Mouse (Mus musculus): ENCODE results near the gene Chtop. TPM values are rescaled to one million over a fixed set of nuclear protein-coding genes. Genes with fewer than 3 reads are reported as not detected.

Gene Chtop
- polyA plus RNA-seq, 1 experiment from 2014 or later = 98.2 TPM

GRCm38 (mm10) chr3:90535446-90535845 is 26.1 kb upstream of the Chtop start:
- ATAC-seq (ENCODE audit: insufficient number of reproducible peaks, insufficient read depth, low FRiP score, low read depth) = no peak
- H3K9me3 ChIP-seq (ENCODE audit: control insufficient read depth, low read depth, low read length) = no peaks in the 10 kb centered on the region
- H3K9ac ChIP-seq (replicated peaks; ENCODE audit: low read depth, low read length) = no peak overlapping the region
- H3K4me1 ChIP-seq (ENCODE audit: control insufficient read depth, insufficient read depth, low read length) = peaks cover 6% of the 10 kb centered on the region; the same call in 1 of the 2 replicates
- H3K36me3 ChIP-seq (ENCODE audit: control insufficient read depth, insufficient read depth, low read length) = no peaks in the 10 kb centered on the region
- no peak overlapping the region for H3K27ac ChIP-seq (ENCODE audit: low read length)
- H3K4me2 ChIP-seq (replicated peaks; ENCODE audit: low read depth, low read length) = no peak overlapping the region
- 54% methylated on average over 1 of the region's 1 CpGs for WGBS
- H3K4me3 ChIP-seq (ENCODE audit: low read depth, low read length) = no peak overlapping the region
- H3K27me3 ChIP-seq (ENCODE audit: control insufficient read depth, insufficient read depth, low read length) = no peaks in the 10 kb centered on the region

DNA sequence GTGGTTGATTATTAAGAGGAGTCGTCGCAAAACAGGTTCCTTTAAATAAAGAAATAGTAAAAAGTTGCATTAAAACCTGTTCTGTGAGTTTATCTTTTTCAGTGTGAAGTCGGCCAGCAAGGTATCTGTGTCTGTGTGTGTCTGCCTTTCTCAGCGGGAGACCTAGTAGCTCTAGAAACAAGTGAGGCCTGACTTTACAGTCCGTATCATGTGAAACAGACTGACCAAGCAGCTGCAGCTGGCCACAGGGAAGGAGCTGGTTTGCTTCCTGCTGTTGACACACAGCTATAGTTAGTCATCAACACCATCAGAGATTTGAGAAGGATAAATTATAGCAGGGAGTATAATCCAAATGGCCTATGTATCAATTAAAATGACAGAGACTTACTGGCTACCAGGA is 22.4 kb upstream of the Chtop start:
- Histone ChIP-seq H3K9ac (replicated peaks; ENCODE audit: low read depth, low read length) (no peak overlapping the region), H3K4me2 (replicated peaks; ENCODE audit: low read depth, low read length) (no peak overlapping the region), H3K4me3 (ENCODE audit: low read depth, low read length) (no peak overlapping the region), H3K9me3 (ENCODE audit: control insufficient read depth, low read depth, low read length) (no peaks in the 10 kb centered on the region), H3K27ac (ENCODE audit: low read length) (no peak overlapping the region), H3K4me1 (ENCODE audit: control insufficient read depth, insufficient read depth, low read length) (no peaks in the 10 kb centered on the region), H3K36me3 (ENCODE audit: control insufficient read depth, insufficient read depth, low read length) (no peaks in the 10 kb centered on the region), H3K27me3 (ENCODE audit: control insufficient read depth, insufficient read depth, low read length) (no peaks in the 10 kb centered on the region)
- ATAC-seq (ENCODE audit: insufficient number of reproducible peaks, insufficient read depth, low FRiP score, low read depth) = no peak
- WGBS = 52% methylated on average over 5 of the region's 5 CpGs

GRCm38 (mm10) chr3:90527291-90527873 is 18.1 kb upstream of the Chtop start:
- H3K27ac ChIP-seq (ENCODE audit: low read length) = no peak overlapping the region
- no peaks in the 10 kb centered on the region for H3K27me3 ChIP-seq (ENCODE audit: control insufficient read depth, insufficient read depth, low read length)
- H3K4me2 ChIP-seq (replicated peaks; ENCODE audit: low read depth, low read length) = no peak overlapping the region
- 0 out of 2 replicates have a peak, but pooled peaks cover 3% of the 10 kb centered on the region for H3K4me1 ChIP-seq (ENCODE audit: control insufficient read depth, insufficient read depth, low read length)
- H3K36me3 ChIP-seq (ENCODE audit: control insufficient read depth, insufficient read depth, low read length) = no peaks in the 10 kb centered on the region
- WGBS = 86% methylated on average over 7 of the region's 7 CpGs
- no peak overlapping the region for H3K4me3 ChIP-seq (ENCODE audit: low read depth, low read length)
- H3K9me3 ChIP-seq (ENCODE audit: control insufficient read depth, low read depth, low read length) = no peaks in the 10 kb centered on the region
- H3K9ac ChIP-seq (replicated peaks; ENCODE audit: low read depth, low read length) = no peak overlapping the region
- ATAC-seq (ENCODE audit: insufficient number of reproducible peaks, insufficient read depth, low FRiP score, low read depth) = no peak

- no peak within 1 kb of the TSS for H3K9ac ChIP-seq (replicated peaks; ENCODE audit: low read depth, low read length)
- 65% methylated on average over 5 of the region's 5 CpGs for WGBS
- H3K36me3 ChIP-seq (ENCODE audit: control insufficient read depth, insufficient read depth, low read length) = no peaks in the 10 kb centered on the region
- H3K27ac ChIP-seq (ENCODE audit: low read length) = peak within 1 kb of the TSS; percentile 11; the same call in 1 of the 2 replicates
- no peak within 1 kb of the TSS for H3K4me3 ChIP-seq (ENCODE audit: low read depth, low read length)
- no peaks in the 10 kb centered on the region for H3K27me3 ChIP-seq (ENCODE audit: control insufficient read depth, insufficient read depth, low read length)
- no peak within 1 kb of the TSS for H3K4me2 ChIP-seq (replicated peaks; ENCODE audit: low read depth, low read length)
- peak; percentile 84 for ATAC-seq (ENCODE audit: insufficient number of reproducible peaks, insufficient read depth, low FRiP score, low read depth)
- H3K4me1 ChIP-seq (ENCODE audit: control insufficient read depth, insufficient read depth, low read length) = 0 out of 2 replicates have a peak, but pooled peaks cover 3% of the 10 kb centered on the region
- no peaks in the 10 kb centered on the region for H3K9me3 ChIP-seq (ENCODE audit: control insufficient read depth, low read depth, low read length)
Observed at GRCm38 (mm10) chr3:90526580-90526979, 17.3 kb upstream of the Chtop start, which contains the start of gene S100a14. TSS of gene S100a14 (plus strand) at chr3:90526856.

DNA sequence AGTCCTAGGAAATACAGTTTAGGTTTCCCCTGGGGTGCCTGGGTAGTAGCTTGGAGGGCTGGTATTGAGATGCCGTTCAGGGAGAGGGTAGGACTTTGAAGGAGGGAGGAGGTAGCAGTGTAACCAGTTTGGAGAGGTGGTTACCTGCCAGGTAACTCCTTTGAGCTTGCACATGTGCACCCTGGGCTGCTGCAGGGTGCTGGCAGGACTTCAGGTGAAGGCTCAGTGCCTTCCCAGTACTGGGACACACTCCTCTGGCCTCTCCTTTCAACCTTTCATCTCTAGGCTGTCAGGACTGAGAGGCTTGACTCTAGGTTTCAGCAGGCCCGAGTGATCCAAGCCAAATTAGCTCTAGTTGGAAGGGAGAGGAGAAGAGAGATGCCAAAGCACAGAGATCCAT is 16.8 kb upstream of the Chtop start:
- Histone ChIP-seq H3K27me3 (ENCODE audit: control insufficient read depth, insufficient read depth, low read length) (no peaks in the 10 kb centered on the region), H3K4me3 (ENCODE audit: low read depth, low read length) (no peak overlapping the region), H3K4me2 (replicated peaks; ENCODE audit: low read depth, low read length) (no peak overlapping the region), H3K4me1 (ENCODE audit: control insufficient read depth, insufficient read depth, low read length) (0 out of 2 replicates have a peak, but pooled peaks cover 3% of the 10 kb centered on the region), H3K9ac (replicated peaks; ENCODE audit: low read depth, low read length) (no peak overlapping the region), H3K9me3 (ENCODE audit: control insufficient read depth, low read depth, low read length) (no peaks in the 10 kb centered on the region), H3K27ac (ENCODE audit: low read length) (peak overlapping the region; percentile 11; the same call in 1 of the 2 replicates), H3K36me3 (ENCODE audit: control insufficient read depth, insufficient read depth, low read length) (no peaks in the 10 kb centered on the region)
- ATAC-seq (ENCODE audit: insufficient number of reproducible peaks, insufficient read depth, low FRiP score, low read depth) = no peak
- WGBS = 65% methylated on average over 2 of the region's 2 CpGs

GRCm38 (mm10) chr3:90525421-90525820 is 16.1 kb upstream of the Chtop start:
- no peak overlapping the region for H3K9ac ChIP-seq (replicated peaks; ENCODE audit: low read depth, low read length)
- ATAC-seq (ENCODE audit: insufficient number of reproducible peaks, insufficient read depth, low FRiP score, low read depth) = no peak
- no peak overlapping the region for H3K27ac ChIP-seq (ENCODE audit: low read length)
- no peaks in the 10 kb centered on the region for H3K36me3 ChIP-seq (ENCODE audit: control insufficient read depth, insufficient read depth, low read length)
- H3K4me3 ChIP-seq (ENCODE audit: low read depth, low read length) = no peak overlapping the region
- no peaks in the 10 kb centered on the region for H3K9me3 ChIP-seq (ENCODE audit: control insufficient read depth, low read depth, low read length)
- no peak overlapping the region for H3K4me2 ChIP-seq (replicated peaks; ENCODE audit: low read depth, low read length)
- 45% methylated on average over 4 of the region's 4 CpGs for WGBS
- no peaks in the 10 kb centered on the region for H3K27me3 ChIP-seq (ENCODE audit: control insufficient read depth, insufficient read depth, low read length)
- 0 out of 2 replicates have a peak, but pooled peaks cover 3% of the 10 kb centered on the region for H3K4me1 ChIP-seq (ENCODE audit: control insufficient read depth, insufficient read depth, low read length)

GRCm38 (mm10) chr3:90517711-90518110 is 8.4 kb upstream of the Chtop start:
- no peak overlapping the region for H3K27ac ChIP-seq (ENCODE audit: low read length)
- no peaks in the 10 kb centered on the region for H3K27me3 ChIP-seq (ENCODE audit: control insufficient read depth, insufficient read depth, low read length)
- no peak overlapping the region for H3K4me2 ChIP-seq (replicated peaks; ENCODE audit: low read depth, low read length)
- H3K4me3 ChIP-seq (ENCODE audit: low read depth, low read length) = no peak overlapping the region
- no peaks in the 10 kb centered on the region for H3K36me3 ChIP-seq (ENCODE audit: control insufficient read depth, insufficient read depth, low read length)
- no peaks in the 10 kb centered on the region for H3K9me3 ChIP-seq (ENCODE audit: control insufficient read depth, low read depth, low read length)
- WGBS = 82% methylated on average over 4 of the region's 4 CpGs
- peaks cover 6% of the 10 kb centered on the region for H3K4me1 ChIP-seq (ENCODE audit: control insufficient read depth, insufficient read depth, low read length)
- ATAC-seq (ENCODE audit: insufficient number of reproducible peaks, insufficient read depth, low FRiP score, low read depth) = no peak
- H3K9ac ChIP-seq (replicated peaks; ENCODE audit: low read depth, low read length) = no peak overlapping the region

GRCm38 (mm10) chr3:90515789-90516188 is 6.5 kb upstream of the Chtop start:
- H3K4me2 ChIP-seq (replicated peaks; ENCODE audit: low read depth, low read length) = peak overlapping the region; percentile 75; the same call in 1 of the 2 replicates
- ATAC-seq (ENCODE audit: insufficient number of reproducible peaks, insufficient read depth, low FRiP score, low read depth) = no peak

DNA sequence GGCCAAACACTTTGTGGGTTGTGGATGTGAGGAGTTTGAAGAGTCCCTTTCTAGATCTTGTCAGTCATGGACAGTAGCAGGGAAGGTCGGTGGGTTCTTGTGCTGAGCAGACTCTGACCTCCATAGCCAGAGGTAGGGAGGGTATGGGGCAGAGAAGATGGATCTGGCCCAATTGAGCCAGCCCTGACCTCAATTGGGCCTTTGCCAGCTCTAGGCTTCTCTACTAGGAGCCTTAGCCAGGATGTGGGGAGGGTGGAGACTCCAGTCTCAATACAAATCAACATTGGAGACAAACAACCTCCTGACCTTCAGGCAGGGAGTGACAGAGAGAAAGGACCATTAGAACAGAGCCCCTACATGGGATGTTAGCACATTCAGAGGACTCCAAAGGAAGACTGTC is 5.9 kb upstream of the Chtop start:
- Histone ChIP-seq H3K9me3 (ENCODE audit: control insufficient read depth, low read depth, low read length) (no peaks in the 10 kb centered on the region), H3K4me1 (ENCODE audit: control insufficient read depth, insufficient read depth, low read length) (peaks cover 6% of the 10 kb centered on the region), H3K36me3 (ENCODE audit: control insufficient read depth, insufficient read depth, low read length) (no peaks in the 10 kb centered on the region), H3K27me3 (ENCODE audit: control insufficient read depth, insufficient read depth, low read length) (no peaks in the 10 kb centered on the region), H3K4me3 (ENCODE audit: low read depth, low read length) (peak overlapping the region; percentile 31), H3K9ac (replicated peaks; ENCODE audit: low read depth, low read length) (peak overlapping the region; percentile 38; the same call in 1 of the 2 replicates), H3K27ac (ENCODE audit: low read length) (no peak overlapping the region), H3K4me2 (replicated peaks; ENCODE audit: low read depth, low read length) (peak overlapping the region; percentile 75)
- 25% methylated on average over 1 of the region's 1 CpGs for WGBS
- ATAC-seq (ENCODE audit: insufficient number of reproducible peaks, insufficient read depth, low FRiP score, low read depth) = no peak

More at GRCm38 (mm10) chr3:90515789-90516188, 6.5 kb upstream of the Chtop start:
- H3K36me3 ChIP-seq (ENCODE audit: control insufficient read depth, insufficient read depth, low read length) = no peaks in the 10 kb centered on the region
- H3K27me3 ChIP-seq (ENCODE audit: control insufficient read depth, insufficient read depth, low read length) = no peaks in the 10 kb centered on the region
- 89% methylated on average over 4 of the region's 4 CpGs for WGBS
- no peak overlapping the region for H3K4me3 ChIP-seq (ENCODE audit: low read depth, low read length)
- no peak overlapping the region for H3K27ac ChIP-seq (ENCODE audit: low read length)
- H3K4me1 ChIP-seq (ENCODE audit: control insufficient read depth, insufficient read depth, low read length) = peaks cover 6% of the 10 kb centered on the region
- H3K9me3 ChIP-seq (ENCODE audit: control insufficient read depth, low read depth, low read length) = no peaks in the 10 kb centered on the region
- H3K9ac ChIP-seq (replicated peaks; ENCODE audit: low read depth, low read length) = no peak overlapping the region

Data from stomach, embryonic 14.5 days (tissue).